In genomic region chr9:40603521-40603920, GRCm38 (mm10) we compare ENCODE assay signal across 22 mouse cellular contexts.
"Had no signal": no experiment of that assay in that cellular context is flagged by ENCODE, and none has a peak within 500 bp of the region (broad histone marks: within the 10 kb centered on the region; RNA-seq: fewer than 3 reads in every experiment).

No protein-coding gene starts in this region.

- H3K4me1 ChIP-seq: liver, embryonic 15.5 days; lung, embryonic 15.5 days; megakaryocyte, embryonic 14.5 days; midbrain, embryonic 12.5 days; neural tube, embryonic 13.5 days; neural tube, embryonic 15.5 days had no signal

- H3K27me3 ChIP-seq: liver, embryonic 13.5 days; liver, embryonic 15.5 days; lung, embryonic 15.5 days; midbrain, embryonic 12.5 days; neural tube, embryonic 13.5 days; neural tube, embryonic 15.5 days had no signal

- H3K27ac ChIP-seq: liver, embryonic 13.5 days; liver, embryonic 15.5 days; lung, embryonic 15.5 days; midbrain, embryonic 10.5 days; midbrain, embryonic 12.5 days; neural tube, embryonic 13.5 days; neural tube, embryonic 15.5 days had no signal

- ATAC-seq: midbrain, embryonic 16.5 days had no signal

- H3K36me3 ChIP-seq: liver, embryonic 13.5 days; liver, embryonic 15.5 days; lung, embryonic 15.5 days; midbrain, embryonic 10.5 days; midbrain, embryonic 12.5 days; neural tube, embryonic 13.5 days; neural tube, embryonic 15.5 days had no signal

- H3K9me3 ChIP-seq: liver, embryonic 13.5 days; liver, embryonic 15.5 days; lung, embryonic 15.5 days; midbrain, embryonic 10.5 days; midbrain, embryonic 12.5 days; neural tube, embryonic 13.5 days; neural tube, embryonic 15.5 days had no signal

- DNase-seq: liver, embryonic 13.5 days; lung, adult 18-20 months; lung, postnatal 4 days; midbrain, embryonic 14.5 days; retina, postnatal 1 day; right cerebral cortex, adult 18-20 months; right cerebral cortex, postnatal 25 days; right cerebral cortex, postnatal 4 days; spleen, adult 18-20 months; thymus, adult 18-20 months; thymus, postnatal 14 days; thymus, postnatal 36 days had no signal

- H3K4me3 ChIP-seq: liver, embryonic 13.5 days; liver, embryonic 15.5 days; lung, embryonic 15.5 days; megakaryocyte, embryonic 14.5 days; midbrain, embryonic 10.5 days; midbrain, embryonic 12.5 days; myocyte; neural tube, embryonic 13.5 days; neural tube, embryonic 15.5 days had no signal

- H3K9ac ChIP-seq: liver, embryonic 13.5 days; liver, embryonic 15.5 days; lung, embryonic 15.5 days; midbrain, embryonic 12.5 days; neural tube, embryonic 13.5 days; neural tube, embryonic 15.5 days had no signal

- H3K4me2 ChIP-seq: liver, embryonic 11.5 days; liver, embryonic 13.5 days; liver, embryonic 15.5 days; lung, embryonic 15.5 days; midbrain, embryonic 12.5 days; neural tube, embryonic 13.5 days; neural tube, embryonic 15.5 days had no signal
